Mouse (Mus musculus) hindbrain, embryonic 14.5 days (tissue): ENCODE data around the gene Piezo1. TPM values are rescaled to one million over a fixed set of nuclear protein-coding genes. Genes with fewer than 3 reads are reported as not detected.

Experiments
- ATAC-seq: fragments of 200-750 bp; cut with Nextera tagmentation; 2 replicates; pipeline ENCODE4 v1.8.0; 2017; ENCODE audit warnings: moderate number of reproducible peaks, mild to moderate bottlenecking, moderate TSS enrichment, moderate library complexity; ENCODE audit not compliant: low FRiP score
- DNase-seq: peaks from one replicate; pipeline ENCODE4 v3.0.0-alpha.2; 2015; ENCODE audit warnings: low spot score
- H3K27ac ChIP-seq: fragments of 300-500 bp; sonication (generic); 2 replicates; pipeline ENCODE4 v1.5.1; 2014; ENCODE audit warnings: mild to moderate bottlenecking, moderate library complexity
- H3K27me3 ChIP-seq: fragments of 300-500 bp; sonication (generic); 2 replicates; pipeline ENCODE4 v1.6.1; 2014; ENCODE audit warnings: mild to moderate bottlenecking, low read length, mixed read lengths; ENCODE audit not compliant: control insufficient read depth, insufficient read depth
- H3K36me3 ChIP-seq: fragments of 300-500 bp; sonication (generic); replicated peaks from 2 replicates; pipeline ENCODE4 v1.6.1; 2014; ENCODE audit not compliant: control insufficient read depth, insufficient read depth
- H3K4me1 ChIP-seq: fragments of 300-500 bp; sonication (generic); replicated peaks from 2 replicates; pipeline ENCODE4 v1.6.1; 2014; ENCODE audit warnings: antibody characterized with exemption, low read length, mixed read lengths; ENCODE audit not compliant: control insufficient read depth, insufficient read depth
- H3K4me2 ChIP-seq: fragments of 300-500 bp; sonication (generic); replicated peaks from 2 replicates; pipeline ENCODE4 v1.6.1; 2014; ENCODE audit warnings: mild to moderate bottlenecking, moderate library complexity
- H3K4me3 ChIP-seq: fragments of 300-500 bp; sonication (generic); replicated peaks from 2 replicates; pipeline ENCODE4 v1.5.1; 2014; ENCODE audit warnings: mild to moderate bottlenecking, low read length
- H3K9ac ChIP-seq: fragments of 300-500 bp; sonication (generic); 2 replicates; pipeline ENCODE4 v1.6.1; 2014
- H3K9me3 ChIP-seq: fragments of 300-500 bp; sonication (generic); 2 replicates; pipeline ENCODE4 v1.6.1; 2016; ENCODE audit warnings: low read length; ENCODE audit not compliant: control insufficient read depth
- WGBS: fragments of 180-500 bp; shearing (Covaris S2); extraction: QIAGEN DNeasy Blood & Tissue Kit; methylation state at CpG from one replicate; pipeline ENCODE4 v1.1.7; 2014; 5-methylcytosine and 5-hydroxymethylcytosine counted together
- polyA plus RNA-seq: library from polyadenylated mRNA; unstranded; fragments of >200 nt; fragmentation: Nextera tagmentation; extraction: Ambion mirVana; gene quantifications from 2 replicates; pipeline ENCODE4 v1.2.1, GENCODE M21; 2014

Gene Piezo1
- polyA plus RNA-seq, 1 experiment from 2014 or later: 3.1 TPM

- Histone ChIP-seq H3K4me2 (no peak overlapping the region), H3K36me3 (peaks cover 62% of the 10 kb centered on the region), H3K9ac (no peak overlapping the region), H3K27ac (no peak overlapping the region), H3K4me3 (no peak overlapping the region), H3K27me3 (no peaks in the 10 kb centered on the region), H3K4me1 (peaks cover 11% of the 10 kb centered on the region), H3K9me3 (no peaks in the 10 kb centered on the region)
- ATAC-seq (no peak), DNase-seq (no peak)
- 92% methylated on average over 10 of the region's 10 CpGs for WGBS
These were observed 81.2 kb downstream of the Piezo1 start for GRCm38 (mm10) chr8:122469965-122470364.

DNA sequence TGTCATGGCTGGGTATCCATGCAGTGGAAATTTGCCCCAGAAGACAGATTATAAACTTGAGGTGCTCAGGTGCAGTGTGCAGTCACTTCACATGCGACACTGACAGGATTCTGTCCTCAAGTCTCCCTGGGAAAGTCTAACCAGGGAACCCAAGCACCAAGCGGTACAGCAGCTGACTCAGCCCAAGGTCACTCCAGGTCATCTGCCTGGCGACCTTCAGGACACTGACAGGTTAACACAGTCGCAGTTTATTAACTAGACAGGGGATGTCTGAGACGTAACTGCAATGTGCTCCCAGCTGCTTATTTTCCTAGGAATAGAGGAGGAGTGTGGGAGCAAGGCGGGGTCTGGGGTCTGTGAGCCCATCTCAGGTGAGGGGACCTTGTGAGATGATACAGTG is 81.7 kb downstream of the Piezo1 start:
- H3K4me3 ChIP-seq: no peak overlapping the region
- ATAC-seq (no peak), DNase-seq (no peak)
- no peak overlapping the region for H3K4me2 ChIP-seq
- H3K36me3 ChIP-seq: peaks cover 62% of the 10 kb centered on the region
- no peaks in the 10 kb centered on the region for H3K27me3 ChIP-seq
- WGBS: 83% methylated on average over 6 of the region's 6 CpGs
- H3K4me1 ChIP-seq: peaks cover 5% of the 10 kb centered on the region; the same call in 1 of the 2 replicates
- no peak overlapping the region for H3K27ac ChIP-seq
- H3K9me3 ChIP-seq: no peaks in the 10 kb centered on the region
- no peak overlapping the region for H3K9ac ChIP-seq

GRCm38 (mm10) chr8:122467816-122468215 is 83.3 kb downstream of the Piezo1 start:
- Histone ChIP-seq H3K4me3 (no peak overlapping the region), H3K9ac (no peak overlapping the region), H3K27ac (no peak overlapping the region), H3K4me2 (no peak overlapping the region), H3K4me1 (no peaks in the 10 kb centered on the region), H3K9me3 (no peaks in the 10 kb centered on the region), H3K36me3 (peaks cover 56% of the 10 kb centered on the region), H3K27me3 (peaks cover 1% of the 10 kb centered on the region; the same call in 1 of the 2 replicates)
- DNase-seq (no peak), ATAC-seq (no peak)
- 90% methylated on average over 13 of the region's 13 CpGs for WGBS

GRCm38 (mm10) chr8:122464985-122465384 is 86.1 kb downstream of the Piezo1 start:
- Histone ChIP-seq H3K4me1 (peaks cover 10% of the 10 kb centered on the region), H3K27me3 (peaks cover 30% of the 10 kb centered on the region)
- 72% methylated on average over 7 of the region's 7 CpGs for WGBS

GRCm38 (mm10) chr8:122463651-122464640 is 87.2 kb downstream of the Piezo1 start:
- DNase-seq (no peak), ATAC-seq (no peak)
- Histone ChIP-seq H3K4me1 (peaks cover 10% of the 10 kb centered on the region), H3K4me2 (no peak overlapping the region), H3K9ac (no peak overlapping the region), H3K27me3 (peaks cover 37% of the 10 kb centered on the region), H3K27ac (no peak overlapping the region), H3K4me3 (no peak overlapping the region), H3K36me3 (peaks cover 35% of the 10 kb centered on the region), H3K9me3 (no peaks in the 10 kb centered on the region)
- WGBS: 70% methylated on average over 12 of the region's 12 CpGs

More at GRCm38 (mm10) chr8:122464985-122465384, 86.1 kb downstream of the Piezo1 start:
- DNase-seq (no peak), ATAC-seq (no peak)
- no peak overlapping the region for H3K27ac ChIP-seq
- H3K9ac ChIP-seq: no peak overlapping the region
- H3K4me3 ChIP-seq: no peak overlapping the region
- no peaks in the 10 kb centered on the region for H3K9me3 ChIP-seq
- H3K36me3 ChIP-seq: peaks cover 39% of the 10 kb centered on the region
- no peak overlapping the region for H3K4me2 ChIP-seq

GRCm38 (mm10) chr8:122462510-122462909 is 88.6 kb downstream of the Piezo1 start:
- ATAC-seq: no peak

DNA sequence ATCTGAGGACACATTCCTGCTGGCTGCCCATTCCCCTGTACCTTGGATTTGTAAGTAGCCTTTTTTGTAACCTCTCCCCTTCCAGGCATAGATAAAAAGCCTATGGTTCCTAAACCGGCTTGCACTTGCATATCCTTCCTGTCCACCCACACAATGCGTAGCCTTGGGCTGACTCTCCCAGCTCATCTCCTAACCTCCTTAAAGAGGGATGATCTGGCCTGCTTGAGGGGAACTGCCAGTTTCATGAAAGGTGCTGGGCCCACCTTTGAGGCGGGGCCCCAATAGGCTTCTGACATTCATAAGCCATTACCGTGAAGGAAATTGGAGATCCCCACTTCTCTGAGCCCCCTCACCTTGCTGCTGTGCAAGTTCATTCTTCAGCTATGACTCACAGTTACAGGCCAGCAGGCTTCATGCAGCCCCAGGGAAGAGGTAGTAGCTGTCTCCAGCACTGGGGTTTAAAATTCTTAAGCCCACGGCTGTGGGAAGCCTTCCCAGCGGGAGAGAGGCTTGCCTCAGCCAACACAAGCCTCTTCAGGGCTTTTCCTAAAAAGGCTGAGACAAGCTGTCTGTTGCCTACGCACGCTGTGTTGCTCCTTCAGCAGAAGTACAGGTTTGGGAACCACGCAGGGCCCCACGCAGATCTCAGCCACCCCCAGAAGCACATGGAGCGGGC is 89.5 kb downstream of the Piezo1 start:
- DNase-seq (no peak), ATAC-seq (no peak)
- peaks cover 10% of the 10 kb centered on the region for H3K4me1 ChIP-seq
- H3K4me3 ChIP-seq: no peak overlapping the region
- H3K36me3 ChIP-seq: peaks cover 12% of the 10 kb centered on the region
- no peak overlapping the region for H3K4me2 ChIP-seq
- no peak overlapping the region for H3K9ac ChIP-seq
- no peak overlapping the region for H3K27ac ChIP-seq
- WGBS: 62% methylated on average over 11 of the region's 11 CpGs
- no peaks in the 10 kb centered on the region for H3K9me3 ChIP-seq
- peaks cover 54% of the 10 kb centered on the region for H3K27me3 ChIP-seq

More at GRCm38 (mm10) chr8:122462510-122462909, 88.6 kb downstream of the Piezo1 start:
- peaks cover 21% of the 10 kb centered on the region for H3K36me3 ChIP-seq
- H3K4me3 ChIP-seq: no peak overlapping the region
- no peaks in the 10 kb centered on the region for H3K9me3 ChIP-seq
- no peak for DNase-seq
- peaks cover 10% of the 10 kb centered on the region for H3K4me1 ChIP-seq
- H3K9ac ChIP-seq: no peak overlapping the region
- no peak overlapping the region for H3K4me2 ChIP-seq
- peaks cover 50% of the 10 kb centered on the region for H3K27me3 ChIP-seq
- 74% methylated on average over 8 of the region's 8 CpGs for WGBS
- no peak overlapping the region for H3K27ac ChIP-seq

- no peak within 1 kb of the TSS for H3K27ac ChIP-seq
- peaks cover 54% of the 10 kb centered on the region for H3K27me3 ChIP-seq
- H3K36me3 ChIP-seq: 0 out of 2 replicates have a peak, but pooled peaks cover 4% of the 10 kb centered on the region
- peak within 1 kb of the TSS; percentile 68 for H3K4me2 ChIP-seq
- H3K4me3 ChIP-seq: peak within 1 kb of the TSS; percentile 32
- 2% methylated on average over 56 of the region's 56 CpGs for WGBS
- no peaks in the 10 kb centered on the region for H3K9me3 ChIP-seq
- H3K4me1 ChIP-seq: peaks cover 10% of the 10 kb centered on the region
- peak within 1 kb of the TSS; percentile 39 for H3K9ac ChIP-seq
- DNase-seq (peak; percentile 33), ATAC-seq (no peak; the same call in 1 of the 2 replicates)
These were observed 90.3 kb downstream of the Piezo1 start, which contains the start of gene Snai3 for GRCm38 (mm10) chr8:122460524-122461472. Gene Snai3, minus strand, starts transcription at chr8:122460733.
